Mouse (Mus musculus): ENCODE results near the gene Tmem62. TPM values are rescaled to one million over a fixed set of nuclear protein-coding genes. Genes with fewer than 3 reads are reported as not detected.

Gene Tmem62
- total RNA-seq, 2 experiments from 2014 or later = 18.3 to 27.4 TPM

GRCm38 (mm10) chr2:121054060-121054459 is 77.2 kb downstream of the Tmem62 start:
- DNase-seq (ENCODE audit: low spot score in 2 of 2) = no peak

GRCm38 (mm10) chr2:121055915-121056314 is 79.1 kb downstream of the Tmem62 start:
- no peak for DNase-seq (ENCODE audit: low spot score in 2 of 2)

Small RNA genes within 50 kb of the gene (microRNA-seq; reads per million reads assigned to microRNA genes)
- gene Gm44325 = 0 to 0.57 reads per million in 2 experiments

Other genes with a start within 250 kb of the Tmem62 start
- 10 to 100 TPM; 21.3 to 25.4 TPM for gene Cdan1, start 126.9 kb upstream of the Tmem62 start, total RNA-seq (2021)
- 10 to 100 TPM; 55.3 to 59.8 TPM for gene Ttbk2, start 126.4 kb upstream of the Tmem62 start, total RNA-seq (2021)
- gene Ubr1, start 6.3 kb upstream of the Tmem62 start, total RNA-seq (2021) = 10 to 100 TPM; 40.4 to 42.5 TPM
- gene Ccndbp1, start 31.4 kb downstream of the Tmem62 start, total RNA-seq (2021) = 10 to 100 TPM; 54.0 to 59.6 TPM
- gene Epb42, start 60.1 kb downstream of the Tmem62 start, total RNA-seq (2021) = not detected
- not detected for gene Tgm5, start 108.8 kb downstream of the Tmem62 start, total RNA-seq (2021)
- under 1 TPM in 1 of 2 experiments, not detected in 1; 0.17 TPM for gene Tgm7, start 132.8 kb downstream of the Tmem62 start, total RNA-seq (2021)
- gene Adal, start 163.4 kb downstream of the Tmem62 start, total RNA-seq (2021) = 10 to 100 TPM; 17.9 to 22.8 TPM
- gene Lcmt2, start 163.6 kb downstream of the Tmem62 start, total RNA-seq (2021) = 10 to 100 TPM in 1 of 2 experiments, 1 to 10 TPM in 1; 8.0 to 10.4 TPM
- 10 to 100 TPM; 35.6 to 36.3 TPM for gene Tubgcp4, start 193.6 kb downstream of the Tmem62 start, total RNA-seq (2021)
- gene Zscan29, start 194.1 kb downstream of the Tmem62 start, total RNA-seq (2021) = 1 to 10 TPM; 7.0 to 7.1 TPM